ENCODE assay signal across 24 mouse cellular contexts in the genomic region with DNA sequence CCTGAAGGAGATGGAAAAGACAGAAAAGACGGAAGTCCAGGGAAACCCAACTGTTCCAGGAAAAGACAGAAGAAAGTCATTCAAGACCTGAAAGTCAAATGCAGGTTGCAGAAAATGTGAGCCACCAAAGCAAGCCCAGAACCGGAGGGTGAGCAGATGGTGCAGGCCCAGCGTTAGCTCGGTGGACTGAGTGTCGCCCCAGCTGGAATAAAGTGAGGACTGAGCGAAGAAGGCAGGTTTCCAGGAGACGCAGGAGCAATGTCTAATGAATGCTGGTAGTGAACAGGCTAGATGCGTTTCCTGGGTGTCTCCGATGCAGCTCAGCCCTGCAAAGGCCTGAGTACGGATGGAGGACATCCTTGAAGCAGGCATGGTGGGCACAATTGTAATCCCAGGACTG.
"Had no signal": no experiment of that assay in that cellular context is flagged by ENCODE, and none has a peak within 500 bp of the region (broad histone marks: within the 10 kb centered on the region; RNA-seq: fewer than 3 reads in every experiment).

No protein-coding gene starts in this region.

- H3K4me1 ChIP-seq: liver, embryonic 12.5 days; liver, embryonic 15.5 days had no signal

- H3K4me3 ChIP-seq: liver, embryonic 12.5 days; liver, embryonic 15.5 days; lung, embryonic 15.5 days; megakaryocyte, embryonic 14.5 days; midbrain, embryonic 10.5 days; midbrain, embryonic 13.5 days; neural tube, embryonic 12.5 days; neural tube, embryonic 15.5 days had no signal

- H3K9me3 ChIP-seq: liver, embryonic 12.5 days; liver, embryonic 15.5 days; lung, embryonic 15.5 days; midbrain, embryonic 10.5 days; midbrain, embryonic 13.5 days; neural tube, embryonic 12.5 days; neural tube, embryonic 15.5 days had no signal

- H3K27me3 ChIP-seq: liver, embryonic 12.5 days; liver, embryonic 15.5 days; lung, embryonic 15.5 days; midbrain, embryonic 13.5 days; neural tube, embryonic 12.5 days; neural tube, embryonic 15.5 days had no signal

- ATAC-seq: liver, embryonic 12.5 days; midbrain, embryonic 13.5 days had no signal

- H3K9ac ChIP-seq: liver, embryonic 12.5 days; liver, embryonic 15.5 days; lung, embryonic 15.5 days; midbrain, embryonic 13.5 days; neural tube, embryonic 12.5 days; neural tube, embryonic 15.5 days had no signal

- H3K36me3 ChIP-seq: liver, embryonic 12.5 days; liver, embryonic 15.5 days; lung, embryonic 15.5 days; midbrain, embryonic 10.5 days; midbrain, embryonic 13.5 days; neural tube, embryonic 12.5 days; neural tube, embryonic 15.5 days had no signal

- H3K27ac ChIP-seq: liver, embryonic 12.5 days; liver, embryonic 15.5 days; lung, embryonic 15.5 days; midbrain, embryonic 10.5 days; midbrain, embryonic 13.5 days; neural tube, embryonic 12.5 days; neural tube, embryonic 15.5 days; stomach, postnatal 0 days had no signal

- DNase-seq: kidney, adult 18-20 months; kidney, adult 9 months; kidney, postnatal 14 days; kidney, postnatal 4 days; left cerebral cortex, postnatal 4 days; liver; lung, adult 18-20 months; lung, postnatal 10 days; lung, postnatal 36 days; right cerebral cortex, adult 18-20 months; right cerebral cortex, postnatal 14 days; right cerebral cortex, postnatal 4 days; thymus, adult 2 months; thymus, postnatal 14 days; thymus, postnatal 4 days had no signal

- H3K4me2 ChIP-seq: liver, embryonic 12.5 days; liver, embryonic 15.5 days; lung, embryonic 15.5 days; midbrain, embryonic 13.5 days; neural tube, embryonic 12.5 days; neural tube, embryonic 15.5 days had no signal
